Mouse (Mus musculus) layer of hippocampus, postnatal 14 days (tissue): ENCODE measurements around the gene Cyp2c37. TPM values are rescaled to one million over a fixed set of nuclear protein-coding genes. Genes with fewer than 3 reads are reported as not detected.
"Not testable (repeated sequence)": the region's sequence is repeated elsewhere in the genome, so short reads cannot be mapped to it uniquely, and the experiment has no call there.

Experiments used
- DNase-seq, 2 experiments: peaks; one replicate each; pipeline ENCODE4 v3.0.0; 2021 to 2022; ENCODE audit warnings: low spot score in 2 of 2, mixed read lengths in 1 of 2
- long read RNA-seq, 2 experiments: library from polyadenylated mRNA; stranded (forward); transcript quantifications; one replicate each; pipeline ENCODE4 v2.0.0; 2021
- total RNA-seq, 2 experiments: library from RNA; stranded (reverse); gene quantifications; 2 replicates each; pipeline ENCODE4 v1.2.3; 2021

Cyp2c37 gene
- not detected for total RNA-seq
- long read RNA-seq, experiment 1: 0 reads
- long read RNA-seq, experiment 2: 0 reads

GRCm38 (mm10) chr19:39992140-39992539 lies at the start of gene Cyp2c37:
TSS of gene Cyp2c37 (plus strand) at chr19:39992424.
- DNase-seq: not testable (repeated sequence)

- DNase-seq: not testable (repeated sequence)
Measured at GRCm38 (mm10) chr19:39960861-39961260, 31.4 kb upstream of the Cyp2c37 start.

GRCm38 (mm10) chr19:39971096-39971495 lies 21.1 kb upstream of the Cyp2c37 start:
- DNase-seq: not testable (repeated sequence)

- no peak for DNase-seq
Measured at GRCm38 (mm10) chr19:39989471-39989870, 2.8 kb upstream of the Cyp2c37 start.

Other genes starting within 250 kb of the Cyp2c37 start
- gene Cyp2c40, start 179.6 kb upstream of the Cyp2c37 start, total RNA-seq: not detected
- not detected for gene Cyp2c69, start 105.6 kb upstream of the Cyp2c37 start, total RNA-seq
- gene Cyp2c54, start 81.4 kb downstream of the Cyp2c37 start, total RNA-seq: not detected
- not detected for gene Cyp2c50, start 97.3 kb downstream of the Cyp2c37 start, total RNA-seq
- 1 to 10 TPM; 3.3 to 4.3 TPM for gene Cyp2c70, start 194.9 kb downstream of the Cyp2c37 start, total RNA-seq